Mouse (Mus musculus) mature B cell (primary cell): ENCODE measurements around the gene Cspg5.

Experiments used
- in situ Hi-C: fragments of 300-500 bp; cut with MboI; formaldehyde crosslinking; loops from 2 replicates; pipeline ENCODE4 v1.14.3; 2019

Gene Cspg5

GRCm38 (mm10) chr9:110243221-110243833 lies at the start of gene Cspg5:
Gene Cspg5, plus strand, starts transcription at chr9:110243783.
- in situ Hi-C loops = no loop called here

- in situ Hi-C loops = no loop called here
Measured at GRCm38 (mm10) chr9:110199870-110200269, 43.7 kb upstream of the Cspg5 start.

- in situ Hi-C loops = no loop called here
Measured at GRCm38 (mm10) chr9:110205526-110206404, 37.8 kb upstream of the Cspg5 start.

- in situ Hi-C loops = no loop called here
Measured at GRCm38 (mm10) chr9:110206437-110206836, 37.1 kb upstream of the Cspg5 start.

- in situ Hi-C loops = no loop called here
Measured at GRCm38 (mm10) chr9:110208265-110208664, 35.3 kb upstream of the Cspg5 start.

GRCm38 (mm10) chr9:110208967-110209366 lies 34.6 kb upstream of the Cspg5 start:
- in situ Hi-C loops = no loop called here

GRCm38 (mm10) chr9:110224273-110224672 lies 19.3 kb upstream of the Cspg5 start:
- in situ Hi-C loops = no loop called here

- in situ Hi-C loops = no loop called here
Measured at GRCm38 (mm10) chr9:110226191-110226590, 17.4 kb upstream of the Cspg5 start.

- in situ Hi-C loops = no loop called here
Measured at GRCm38 (mm10) chr9:110228671-110229070, 14.9 kb upstream of the Cspg5 start.

GRCm38 (mm10) chr9:110229112-110229511 lies 14.5 kb upstream of the Cspg5 start:
- in situ Hi-C loops = no loop called here

GRCm38 (mm10) chr9:110229566-110230248 lies 13.9 kb upstream of the Cspg5 start:
- in situ Hi-C loops = no loop called here

- in situ Hi-C loops = no loop called here
Measured at GRCm38 (mm10) chr9:110230395-110231071, 13.1 kb upstream of the Cspg5 start.

- in situ Hi-C loops = no loop called here
Measured at GRCm38 (mm10) chr9:110234962-110235361, 8.6 kb upstream of the Cspg5 start.

- in situ Hi-C loops = no loop called here
Measured at GRCm38 (mm10) chr9:110244567-110244888, 945 bp downstream of the Cspg5 start.

GRCm38 (mm10) chr9:110244889-110245589 lies 1.5 kb downstream of the Cspg5 start:
- in situ Hi-C loops = no loop called here

GRCm38 (mm10) chr9:110245590-110246320 lies 2.2 kb downstream of the Cspg5 start:
- in situ Hi-C loops = no loop called here

- in situ Hi-C loops = no loop called here
Measured at GRCm38 (mm10) chr9:110246321-110246640, 2.7 kb downstream of the Cspg5 start.

GRCm38 (mm10) chr9:110247049-110247448 lies 3.5 kb downstream of the Cspg5 start:
- in situ Hi-C loops = no loop called here

- in situ Hi-C loops = no loop called here
Measured at GRCm38 (mm10) chr9:110248861-110249260, 5.3 kb downstream of the Cspg5 start.

- in situ Hi-C loops = no loop called here
Measured at GRCm38 (mm10) chr9:110249823-110250543, 6.4 kb downstream of the Cspg5 start.
